ENCODE assay signal across 15 mouse cellular contexts in genomic region chr5:3219770-3220169, GRCm38 (mm10).
"Had no signal": no experiment of that assay in that cellular context is flagged by ENCODE, and none has a peak within 500 bp of the region (broad histone marks: within the 10 kb centered on the region; RNA-seq: fewer than 3 reads in every experiment).

No protein-coding gene starts in this region.

- H3K27ac ChIP-seq: neural tube, embryonic 15.5 days; stomach, embryonic 15.5 days; stomach, postnatal 0 days had no signal

- H3K4me3 ChIP-seq: neural tube, embryonic 15.5 days; stomach, embryonic 15.5 days had no signal

- DNase-seq: retina, postnatal 1 day; right cerebral cortex, adult 18-20 months; right cerebral cortex, postnatal 14 days; right cerebral cortex, postnatal 25 days; right cerebral cortex, postnatal 4 days; spleen, adult 18-20 months; thymus, adult 18-20 months; thymus, adult 2 months; thymus, postnatal 14 days; thymus, postnatal 25 days; thymus, postnatal 36 days; thymus, postnatal 4 days had no signal

- H3K27me3 ChIP-seq: neural tube, embryonic 15.5 days; stomach, embryonic 15.5 days had no signal

- H3K4me1 ChIP-seq: neural tube, embryonic 15.5 days; stomach, embryonic 15.5 days had no signal

- H3K4me2 ChIP-seq: neural tube, embryonic 15.5 days; stomach, embryonic 15.5 days had no signal

- H3K9me3 ChIP-seq: neural tube, embryonic 15.5 days; stomach, embryonic 15.5 days had no signal

- H3K9ac ChIP-seq: neural tube, embryonic 15.5 days; stomach, embryonic 15.5 days had no signal

- H3K36me3 ChIP-seq: neural tube, embryonic 15.5 days; stomach, embryonic 15.5 days had no signal
